14 mouse cellular contexts compared by ENCODE assay signal in genomic region chr19:50441099-50441498, GRCm38 (mm10).
DNase-seq lines count a peak whose midpoint lies in the region; ATAC-seq and TF ChIP-seq lines count a peak whose summit lies in the region.
"Had no signal": no experiment of that assay in that cellular context is flagged by ENCODE, and none has a peak within 500 bp of the region (broad histone marks: within the 10 kb centered on the region; RNA-seq: fewer than 3 reads in every experiment).

No protein-coding gene starts in this region.

- no peak overlapping the region for H3K4me3 ChIP-seq in heart, embryonic 13.5 days
- no peak overlapping the region for H3K4me3 ChIP-seq in embryonic facial prominence, embryonic 14.5 days (ENCODE audit: low read depth, low read length)
- no peak overlapping the region for H3K4me3 ChIP-seq in hindbrain, embryonic 12.5 days
- H3K4me3 ChIP-seq in midbrain, postnatal 0 days (ENCODE audit: low read depth, low read length): no peak overlapping the region
- H3K4me3 ChIP-seq: heart, adult 2 months; liver, embryonic 15.5 days; megakaryocyte, embryonic 14.5 days had no signal

- no peaks in the 10 kb centered on the region for H3K36me3 ChIP-seq in heart, embryonic 13.5 days
- no peaks in the 10 kb centered on the region for H3K36me3 ChIP-seq in embryonic facial prominence, embryonic 14.5 days (ENCODE audit: control insufficient read depth, insufficient read depth, low read length)
- H3K36me3 ChIP-seq in hindbrain, embryonic 12.5 days: no peaks in the 10 kb centered on the region
- H3K36me3 ChIP-seq in midbrain, postnatal 0 days (ENCODE audit: insufficient read depth, low read length): no peaks in the 10 kb centered on the region
- H3K36me3 ChIP-seq: liver, embryonic 15.5 days had no signal

- no peak overlapping the region for H3K9ac ChIP-seq in heart, embryonic 13.5 days
- H3K9ac ChIP-seq in embryonic facial prominence, embryonic 14.5 days (ENCODE audit: low read depth, low read length): no peak overlapping the region
- H3K9ac ChIP-seq in hindbrain, embryonic 12.5 days: no peak overlapping the region
- 0 out of 2 replicates have a peak overlapping the region, but pooled peaks have one; percentile 36 for H3K9ac ChIP-seq in midbrain, postnatal 0 days (replicated peaks; ENCODE audit: low read length, poor library complexity, severe bottlenecking)
- H3K9ac ChIP-seq: liver, embryonic 15.5 days had no signal

- no peak overlapping the region for H3K27ac ChIP-seq in heart, embryonic 13.5 days (replicated peaks)
- no peak overlapping the region for H3K27ac ChIP-seq in embryonic facial prominence, embryonic 14.5 days (replicated peaks; ENCODE audit: low read depth, low read length)
- H3K27ac ChIP-seq in hindbrain, embryonic 12.5 days: no peak overlapping the region
- no peak overlapping the region for H3K27ac ChIP-seq in midbrain, postnatal 0 days (ENCODE audit: low read depth, low read length)
- H3K27ac ChIP-seq: heart, adult 2 months; liver, embryonic 15.5 days had no signal

- intact Hi-C loops in heart, postnatal 36 days (cut with DNase I): no loop called here
- intact Hi-C loops in gastrocnemius, postnatal 36 days (cut with DNase I): no loop called here

- no peak for ATAC-seq in heart, embryonic 13.5 days (ENCODE audit: extremely low read depth, insufficient number of reproducible peaks, low FRiP score, low TSS enrichment)
- ATAC-seq in embryonic facial prominence, embryonic 14.5 days (ENCODE audit: low read depth): no peak
- no peak for ATAC-seq in hindbrain, embryonic 12.5 days (ENCODE audit: low FRiP score)
- no peak for ATAC-seq in midbrain, postnatal 0 days (ENCODE audit: low FRiP score)

- peak overlapping the region; percentile 60 for H3K4me2 ChIP-seq in heart, embryonic 13.5 days
- H3K4me2 ChIP-seq in embryonic facial prominence, embryonic 14.5 days (ENCODE audit: low read depth, low read length): peak overlapping the region; percentile 42; the same call in 1 of the 2 replicates
- peak overlapping the region; percentile 48 for H3K4me2 ChIP-seq in hindbrain, embryonic 12.5 days (replicated peaks)
- H3K4me2 ChIP-seq in midbrain, postnatal 0 days (ENCODE audit: low read depth, low read length, poor library complexity, severe bottlenecking): peak overlapping the region; percentile 43
- H3K4me2 ChIP-seq: liver, embryonic 15.5 days had no signal

- no peak for TF ChIP-seq CTCF in midbrain, postnatal 0 days (IDR thresholded peaks at IDR 0.05)

- WGBS in heart, embryonic 13.5 days: 39% methylated on average over 4 of the region's 4 CpGs
- WGBS in embryonic facial prominence, embryonic 14.5 days: 12% methylated on average over 4 of the region's 4 CpGs
- WGBS in hindbrain, embryonic 12.5 days: 14% methylated on average over 4 of the region's 4 CpGs
- 6% methylated on average over 4 of the region's 4 CpGs for WGBS in midbrain, postnatal 0 days

- H3K4me1 ChIP-seq in heart, embryonic 13.5 days: peaks cover 9% of the 10 kb centered on the region
- peaks cover 2% of the 10 kb centered on the region; the same call in 1 of the 2 replicates for H3K4me1 ChIP-seq in embryonic facial prominence, embryonic 14.5 days (ENCODE audit: control insufficient read depth, insufficient read depth, low read length)
- H3K4me1 ChIP-seq in hindbrain, embryonic 12.5 days: peaks cover 36% of the 10 kb centered on the region
- H3K4me1 ChIP-seq in midbrain, postnatal 0 days (ENCODE audit: insufficient read depth, low read length): peaks cover 8% of the 10 kb centered on the region; the same call in 1 of the 2 replicates
- H3K4me1 ChIP-seq: liver, embryonic 15.5 days; megakaryocyte, embryonic 14.5 days had no signal

- H3K27me3 ChIP-seq in heart, embryonic 13.5 days (replicated peaks): no peaks in the 10 kb centered on the region
- H3K27me3 ChIP-seq in embryonic facial prominence, embryonic 14.5 days (replicated peaks; ENCODE audit: control insufficient read depth, insufficient read depth, low read length): no peaks in the 10 kb centered on the region
- H3K27me3 ChIP-seq in hindbrain, embryonic 12.5 days: no peaks in the 10 kb centered on the region
- no peaks in the 10 kb centered on the region for H3K27me3 ChIP-seq in midbrain, postnatal 0 days (ENCODE audit: insufficient read depth, low read length)
- H3K27me3 ChIP-seq: liver, embryonic 15.5 days; megakaryocyte, embryonic 14.5 days had no signal

- no peaks in the 10 kb centered on the region for H3K9me3 ChIP-seq in heart, embryonic 13.5 days
- no peaks in the 10 kb centered on the region for H3K9me3 ChIP-seq in embryonic facial prominence, embryonic 14.5 days (ENCODE audit: control insufficient read depth, low read length)
- H3K9me3 ChIP-seq in hindbrain, embryonic 12.5 days (replicated peaks): no peaks in the 10 kb centered on the region
- no peaks in the 10 kb centered on the region for H3K9me3 ChIP-seq in midbrain, postnatal 0 days (ENCODE audit: low read length)
- H3K9me3 ChIP-seq: liver, embryonic 15.5 days had no signal

- no peak for DNase-seq in heart, postnatal 36 days
- DNase-seq in embryonic facial prominence, embryonic 14.5 days (ENCODE audit: low spot score): peak; percentile 16
- DNase-seq in midbrain, postnatal 0 days (ENCODE audit: low spot score): peak; percentile 46
- no peak for DNase-seq in gastrocnemius, postnatal 36 days
- no peak for DNase-seq in adrenal gland, postnatal 14 days
- no peak for DNase-seq in testis, postnatal 14 days (ENCODE audit: low spot score)
- DNase-seq: adrenal gland, postnatal 25 days; cerebellum, adult 9-10 months; heart, adult 2 months; kidney, adult 2 months had no signal

Comparison
In these comparisons a context has a peak if more than half of its experiments do, and no peak if none do; other contexts are left out.
1. DNase-seq: peak in embryonic facial prominence, embryonic 14.5 days (single experiment) and midbrain, postnatal 0 days (single experiment); none in heart, postnatal 36 days (0 of 2), gastrocnemius, postnatal 36 days (0 of 2), adrenal gland, postnatal 14 days (single experiment) and testis, postnatal 14 days (single experiment).
2. Peak in every context shown above with its lines, with median percentiles within 50 percentile points of each other: H3K4me2 ChIP-seq.